Mouse (Mus musculus): Measurements from ENCODE around the gene Slc25a11. TPM values are rescaled to one million over a fixed set of nuclear protein-coding genes. Genes with fewer than 3 reads are reported as not detected.

Slc25a11 gene
- total and polyA plus RNA-seq, 2 experiments from 2014 or later: 140 to 160 TPM

GRCm38 (mm10) chr11:70657991-70658390, 10.7 kb upstream of the Slc25a11 start:
- DNase-seq (ENCODE audit: low spot score): no peak
- H3K4me1 ChIP-seq (ENCODE audit: insufficient read depth, low read length): peaks cover 5% of the 10 kb centered on the region; the same call in 1 of the 2 replicates
- no peak overlapping the region for H3K4me3 ChIP-seq (ENCODE audit: low read depth, low read length)
- no peaks in the 10 kb centered on the region for H3K9me3 ChIP-seq (ENCODE audit: low read length)
- TF ChIP-seq CTCF (IDR thresholded peaks at IDR 0.05): no peak
- no peak overlapping the region for H3K27ac ChIP-seq (ENCODE audit: low read depth, low read length)
- peaks cover 11% of the 10 kb centered on the region for H3K36me3 ChIP-seq (ENCODE audit: insufficient read depth, low read length)
- no peak overlapping the region for H3K4me2 ChIP-seq (ENCODE audit: low read depth, low read length, poor library complexity, severe bottlenecking)
- WGBS: 61% methylated on average over 9 of the region's 9 CpGs
- no peak for ATAC-seq (ENCODE audit: low FRiP score)
- H3K9ac ChIP-seq (replicated peaks; ENCODE audit: low read length, poor library complexity, severe bottlenecking): no peak overlapping the region
- H3K27me3 ChIP-seq (ENCODE audit: insufficient read depth, low read length): no peaks in the 10 kb centered on the region

- ATAC-seq (ENCODE audit: low FRiP score): no peak
- WGBS: 53% methylated on average over 6 of the region's 6 CpGs
These were observed 10.3 kb upstream of the Slc25a11 start for GRCm38 (mm10) chr11:70657573-70657972.

GRCm38 (mm10) chr11:70656964-70657363, 9.7 kb upstream of the Slc25a11 start, which contains the start of gene Eno3:
Gene Eno3, plus strand, starts transcription at chr11:70657202.
- Histone ChIP-seq H3K4me3 (ENCODE audit: low read depth, low read length) (peak within 1 kb of the TSS; percentile 99), H3K9me3 (ENCODE audit: low read length) (no peaks in the 10 kb centered on the region), H3K27ac (ENCODE audit: low read depth, low read length) (no peak within 1 kb of the TSS), H3K27me3 (ENCODE audit: insufficient read depth, low read length) (no peaks in the 10 kb centered on the region), H3K4me2 (ENCODE audit: low read depth, low read length, poor library complexity, severe bottlenecking) (peak within 1 kb of the TSS; percentile 72), H3K9ac (replicated peaks; ENCODE audit: low read length, poor library complexity, severe bottlenecking) (peak within 1 kb of the TSS; percentile 42), H3K4me1 (ENCODE audit: insufficient read depth, low read length) (peaks cover 8% of the 10 kb centered on the region), H3K36me3 (ENCODE audit: insufficient read depth, low read length) (peaks cover 5% of the 10 kb centered on the region; the same call in 1 of the 2 replicates)
- DNase-seq (ENCODE audit: low spot score): no peak
- 14% methylated on average over 3 of the region's 3 CpGs for WGBS
- ATAC-seq (ENCODE audit: low FRiP score): no peak
- TF ChIP-seq CTCF (IDR thresholded peaks at IDR 0.05): no peak

More at GRCm38 (mm10) chr11:70657573-70657972, 10.3 kb upstream of the Slc25a11 start:
- no peak for DNase-seq (ENCODE audit: low spot score)
- no peak overlapping the region for H3K4me2 ChIP-seq (ENCODE audit: low read depth, low read length, poor library complexity, severe bottlenecking)
- H3K4me3 ChIP-seq (ENCODE audit: low read depth, low read length): no peak overlapping the region
- no peak overlapping the region for H3K9ac ChIP-seq (replicated peaks; ENCODE audit: low read length, poor library complexity, severe bottlenecking)
- no peaks in the 10 kb centered on the region for H3K9me3 ChIP-seq (ENCODE audit: low read length)
- no peaks in the 10 kb centered on the region for H3K27me3 ChIP-seq (ENCODE audit: insufficient read depth, low read length)
- peaks cover 8% of the 10 kb centered on the region for H3K4me1 ChIP-seq (ENCODE audit: insufficient read depth, low read length)
- no peak for TF ChIP-seq CTCF (IDR thresholded peaks at IDR 0.05)
- peaks cover 8% of the 10 kb centered on the region for H3K36me3 ChIP-seq (ENCODE audit: insufficient read depth, low read length)
- no peak overlapping the region for H3K27ac ChIP-seq (ENCODE audit: low read depth, low read length)

GRCm38 (mm10) chr11:70656456-70656927, 9.2 kb upstream of the Slc25a11 start:
- no peaks in the 10 kb centered on the region for H3K27me3 ChIP-seq (ENCODE audit: insufficient read depth, low read length)
- peak overlapping the region; percentile 42; the same call in 1 of the 2 replicates for H3K9ac ChIP-seq (replicated peaks; ENCODE audit: low read length, poor library complexity, severe bottlenecking)
- no peaks in the 10 kb centered on the region for H3K9me3 ChIP-seq (ENCODE audit: low read length)
- WGBS: 9% methylated on average over 16 of the region's 16 CpGs
- peaks cover 8% of the 10 kb centered on the region for H3K4me1 ChIP-seq (ENCODE audit: insufficient read depth, low read length)
- ATAC-seq (ENCODE audit: low FRiP score) (no peak), DNase-seq (ENCODE audit: low spot score) (no peak)
- peaks cover 5% of the 10 kb centered on the region; the same call in 1 of the 2 replicates for H3K36me3 ChIP-seq (ENCODE audit: insufficient read depth, low read length)
- no peak overlapping the region for H3K27ac ChIP-seq (ENCODE audit: low read depth, low read length)
- peak overlapping the region; percentile 99 for H3K4me3 ChIP-seq (ENCODE audit: low read depth, low read length)
- peak overlapping the region; percentile 72 for H3K4me2 ChIP-seq (ENCODE audit: low read depth, low read length, poor library complexity, severe bottlenecking)
- TF ChIP-seq CTCF (IDR thresholded peaks at IDR 0.05): no peak

- Histone ChIP-seq H3K4me3 (ENCODE audit: low read depth, low read length) (peak overlapping the region; percentile 99), H3K9me3 (ENCODE audit: low read length) (no peaks in the 10 kb centered on the region), H3K27me3 (ENCODE audit: insufficient read depth, low read length) (no peaks in the 10 kb centered on the region), H3K4me1 (ENCODE audit: insufficient read depth, low read length) (peaks cover 8% of the 10 kb centered on the region), H3K9ac (replicated peaks; ENCODE audit: low read length, poor library complexity, severe bottlenecking) (peak overlapping the region; percentile 42), H3K27ac (ENCODE audit: low read depth, low read length) (peak overlapping the region; percentile 62; the same call in 1 of the 2 replicates), H3K4me2 (ENCODE audit: low read depth, low read length, poor library complexity, severe bottlenecking) (peak overlapping the region; percentile 72), H3K36me3 (ENCODE audit: insufficient read depth, low read length) (peaks cover 11% of the 10 kb centered on the region)
- ATAC-seq (ENCODE audit: low FRiP score) (no peak), DNase-seq (ENCODE audit: low spot score) (no peak)
- 1% methylated on average over 60 of the region's 61 CpGs for WGBS
- no peak for TF ChIP-seq CTCF (IDR thresholded peaks at IDR 0.05)
These were observed 8.5 kb upstream of the Slc25a11 start for GRCm38 (mm10) chr11:70655571-70656455.
